Mouse (Mus musculus): Measurements from ENCODE around the gene Fndc3b. TPM values are rescaled to one million over a fixed set of nuclear protein-coding genes. Genes with fewer than 3 reads are reported as not detected.

The Fndc3b gene
- polyA plus RNA-seq, 1 experiment from 2014 or later, result 12.8 TPM

GRCm38 (mm10) chr3:27494066-27494465, 217.0 kb downstream of the Fndc3b start:
- Histone ChIP-seq H3K4me3 (ENCODE audit: low read depth, low read length) (no peak overlapping the region), H3K9me3 (ENCODE audit: control insufficient read depth, low read length) (no peaks in the 10 kb centered on the region), H3K27me3 (ENCODE audit: control insufficient read depth, insufficient read depth, low read length) (no peaks in the 10 kb centered on the region), H3K27ac (ENCODE audit: low read depth, low read length) (no peak overlapping the region), H3K4me1 (replicated peaks; ENCODE audit: control insufficient read depth, insufficient read depth, low read length) (no peaks in the 10 kb centered on the region), H3K4me2 (replicated peaks; ENCODE audit: low read depth, low read length) (no peak overlapping the region), H3K36me3 (ENCODE audit: control insufficient read depth, insufficient read depth, low read length) (no peaks in the 10 kb centered on the region), H3K9ac (ENCODE audit: low read depth, low read length) (no peak overlapping the region)
- ATAC-seq (ENCODE audit: low FRiP score) (no peak), DNase-seq (ENCODE audit: low spot score) (no peak)
- WGBS, result 95% methylated on average over 8 of the region's 8 CpGs

- Histone ChIP-seq H3K36me3 (ENCODE audit: control insufficient read depth, insufficient read depth, low read length) (no peaks in the 10 kb centered on the region), H3K4me1 (replicated peaks; ENCODE audit: control insufficient read depth, insufficient read depth, low read length) (no peaks in the 10 kb centered on the region), H3K4me3 (ENCODE audit: low read depth, low read length) (no peak overlapping the region), H3K27me3 (ENCODE audit: control insufficient read depth, insufficient read depth, low read length) (no peaks in the 10 kb centered on the region), H3K4me2 (replicated peaks; ENCODE audit: low read depth, low read length) (no peak overlapping the region), H3K9me3 (ENCODE audit: control insufficient read depth, low read length) (no peaks in the 10 kb centered on the region), H3K9ac (ENCODE audit: low read depth, low read length) (no peak overlapping the region), H3K27ac (ENCODE audit: low read depth, low read length) (no peak overlapping the region)
- DNase-seq (ENCODE audit: low spot score) (no peak), ATAC-seq (ENCODE audit: low FRiP score) (no peak)
- 88% methylated on average over 6 of the region's 6 CpGs for WGBS
Observed at GRCm38 (mm10) chr3:27491821-27492220, 219.3 kb downstream of the Fndc3b start.

GRCm38 (mm10) chr3:27491367-27491766, 219.7 kb downstream of the Fndc3b start:
- Histone ChIP-seq H3K27me3 (ENCODE audit: control insufficient read depth, insufficient read depth, low read length) (no peaks in the 10 kb centered on the region), H3K4me3 (ENCODE audit: low read depth, low read length) (no peak overlapping the region), H3K4me1 (replicated peaks; ENCODE audit: control insufficient read depth, insufficient read depth, low read length) (no peaks in the 10 kb centered on the region), H3K4me2 (replicated peaks; ENCODE audit: low read depth, low read length) (no peak overlapping the region), H3K9ac (ENCODE audit: low read depth, low read length) (no peak overlapping the region), H3K36me3 (ENCODE audit: control insufficient read depth, insufficient read depth, low read length) (no peaks in the 10 kb centered on the region), H3K9me3 (ENCODE audit: control insufficient read depth, low read length) (no peaks in the 10 kb centered on the region), H3K27ac (ENCODE audit: low read depth, low read length) (no peak overlapping the region)
- ATAC-seq (ENCODE audit: low FRiP score), result no peak
- WGBS, result 96% methylated on average over 8 of the region's 8 CpGs
- no peak for DNase-seq (ENCODE audit: low spot score)

GRCm38 (mm10) chr3:27490891-27491290, 220.2 kb downstream of the Fndc3b start:
- no peaks in the 10 kb centered on the region for H3K27me3 ChIP-seq (ENCODE audit: control insufficient read depth, insufficient read depth, low read length)
- ATAC-seq (ENCODE audit: low FRiP score), result no peak
- 88% methylated on average over 9 of the region's 9 CpGs for WGBS

GRCm38 (mm10) chr3:27489550-27489949, 221.6 kb downstream of the Fndc3b start:
- ATAC-seq (ENCODE audit: low FRiP score), result no peak
- no peak for DNase-seq (ENCODE audit: low spot score)

More at GRCm38 (mm10) chr3:27490891-27491290, 220.2 kb downstream of the Fndc3b start:
- no peak overlapping the region for H3K9ac ChIP-seq (ENCODE audit: low read depth, low read length)
- no peak overlapping the region for H3K4me2 ChIP-seq (replicated peaks; ENCODE audit: low read depth, low read length)
- H3K27ac ChIP-seq (ENCODE audit: low read depth, low read length), result no peak overlapping the region
- H3K36me3 ChIP-seq (ENCODE audit: control insufficient read depth, insufficient read depth, low read length), result no peaks in the 10 kb centered on the region
- H3K9me3 ChIP-seq (ENCODE audit: control insufficient read depth, low read length), result no peaks in the 10 kb centered on the region
- no peak overlapping the region for H3K4me3 ChIP-seq (ENCODE audit: low read depth, low read length)
- DNase-seq (ENCODE audit: low spot score), result no peak
- no peaks in the 10 kb centered on the region for H3K4me1 ChIP-seq (replicated peaks; ENCODE audit: control insufficient read depth, insufficient read depth, low read length)

GRCm38 (mm10) chr3:27485141-27485540, 226.0 kb downstream of the Fndc3b start:
- Histone ChIP-seq H3K36me3 (ENCODE audit: control insufficient read depth, insufficient read depth, low read length) (no peaks in the 10 kb centered on the region), H3K9me3 (ENCODE audit: control insufficient read depth, low read length) (no peaks in the 10 kb centered on the region), H3K9ac (ENCODE audit: low read depth, low read length) (no peak overlapping the region), H3K27ac (ENCODE audit: low read depth, low read length) (no peak overlapping the region), H3K27me3 (ENCODE audit: control insufficient read depth, insufficient read depth, low read length) (no peaks in the 10 kb centered on the region), H3K4me2 (replicated peaks; ENCODE audit: low read depth, low read length) (no peak overlapping the region), H3K4me3 (ENCODE audit: low read depth, low read length) (no peak overlapping the region), H3K4me1 (replicated peaks; ENCODE audit: control insufficient read depth, insufficient read depth, low read length) (no peaks in the 10 kb centered on the region)
- DNase-seq (ENCODE audit: low spot score) (no peak), ATAC-seq (ENCODE audit: low FRiP score) (no peak)
- 96% methylated on average over 4 of the region's 4 CpGs for WGBS

More at GRCm38 (mm10) chr3:27489550-27489949, 221.6 kb downstream of the Fndc3b start:
- H3K27ac ChIP-seq (ENCODE audit: low read depth, low read length), result no peak overlapping the region
- no peaks in the 10 kb centered on the region for H3K36me3 ChIP-seq (ENCODE audit: control insufficient read depth, insufficient read depth, low read length)
- 80% methylated on average over 6 of the region's 6 CpGs for WGBS
- no peaks in the 10 kb centered on the region for H3K27me3 ChIP-seq (ENCODE audit: control insufficient read depth, insufficient read depth, low read length)
- H3K4me2 ChIP-seq (replicated peaks; ENCODE audit: low read depth, low read length), result no peak overlapping the region
- H3K9ac ChIP-seq (ENCODE audit: low read depth, low read length), result no peak overlapping the region
- H3K4me1 ChIP-seq (replicated peaks; ENCODE audit: control insufficient read depth, insufficient read depth, low read length), result no peaks in the 10 kb centered on the region
- H3K4me3 ChIP-seq (ENCODE audit: low read depth, low read length), result no peak overlapping the region
- H3K9me3 ChIP-seq (ENCODE audit: control insufficient read depth, low read length), result no peaks in the 10 kb centered on the region

GRCm38 (mm10) chr3:27484698-27485097, 226.4 kb downstream of the Fndc3b start:
- Histone ChIP-seq H3K9me3 (ENCODE audit: control insufficient read depth, low read length) (no peaks in the 10 kb centered on the region), H3K4me2 (replicated peaks; ENCODE audit: low read depth, low read length) (no peak overlapping the region), H3K4me3 (ENCODE audit: low read depth, low read length) (no peak overlapping the region), H3K27me3 (ENCODE audit: control insufficient read depth, insufficient read depth, low read length) (no peaks in the 10 kb centered on the region), H3K4me1 (replicated peaks; ENCODE audit: control insufficient read depth, insufficient read depth, low read length) (no peaks in the 10 kb centered on the region), H3K36me3 (ENCODE audit: control insufficient read depth, insufficient read depth, low read length) (no peaks in the 10 kb centered on the region), H3K9ac (ENCODE audit: low read depth, low read length) (no peak overlapping the region), H3K27ac (ENCODE audit: low read depth, low read length) (no peak overlapping the region)
- ATAC-seq (ENCODE audit: low FRiP score), result no peak
- no peak for DNase-seq (ENCODE audit: low spot score)
- WGBS, result 67% methylated on average over 3 of the region's 3 CpGs

- Histone ChIP-seq H3K27me3 (ENCODE audit: control insufficient read depth, insufficient read depth, low read length) (no peaks in the 10 kb centered on the region), H3K4me2 (replicated peaks; ENCODE audit: low read depth, low read length) (no peak overlapping the region), H3K4me1 (replicated peaks; ENCODE audit: control insufficient read depth, insufficient read depth, low read length) (no peaks in the 10 kb centered on the region), H3K36me3 (ENCODE audit: control insufficient read depth, insufficient read depth, low read length) (no peaks in the 10 kb centered on the region), H3K4me3 (ENCODE audit: low read depth, low read length) (no peak overlapping the region), H3K27ac (ENCODE audit: low read depth, low read length) (no peak overlapping the region), H3K9ac (ENCODE audit: low read depth, low read length) (no peak overlapping the region), H3K9me3 (ENCODE audit: control insufficient read depth, low read length) (no peaks in the 10 kb centered on the region)
- ATAC-seq (ENCODE audit: low FRiP score), result no peak
- DNase-seq (ENCODE audit: low spot score), result no peak
- WGBS, result 86% methylated on average over 10 of the region's 10 CpGs
Observed at GRCm38 (mm10) chr3:27483762-27484161, 227.3 kb downstream of the Fndc3b start.

GRCm38 (mm10) chr3:27483321-27483720, 227.8 kb downstream of the Fndc3b start:
- Histone ChIP-seq H3K27ac (ENCODE audit: low read depth, low read length) (no peak overlapping the region), H3K4me1 (replicated peaks; ENCODE audit: control insufficient read depth, insufficient read depth, low read length) (no peaks in the 10 kb centered on the region), H3K27me3 (ENCODE audit: control insufficient read depth, insufficient read depth, low read length) (no peaks in the 10 kb centered on the region), H3K4me3 (ENCODE audit: low read depth, low read length) (no peak overlapping the region), H3K36me3 (ENCODE audit: control insufficient read depth, insufficient read depth, low read length) (no peaks in the 10 kb centered on the region), H3K9me3 (ENCODE audit: control insufficient read depth, low read length) (no peaks in the 10 kb centered on the region), H3K9ac (ENCODE audit: low read depth, low read length) (no peak overlapping the region), H3K4me2 (replicated peaks; ENCODE audit: low read depth, low read length) (no peak overlapping the region)
- 93% methylated on average over 3 of the region's 3 CpGs for WGBS
- DNase-seq (ENCODE audit: low spot score), result no peak
- no peak for ATAC-seq (ENCODE audit: low FRiP score)

All from hindbrain, embryonic 11.5 days (tissue).